Mouse (Mus musculus) kidney, embryonic 15.5 days (tissue): ENCODE data around the gene Arhgef6. TPM values are rescaled to one million over a fixed set of nuclear protein-coding genes. Genes with fewer than 3 reads are reported as not detected.

Source experiments
- ATAC-seq: fragments of 200-750 bp; cut with Nextera tagmentation; replicated peaks from 2 replicates; pipeline ENCODE4 v1.8.0; 2017; ENCODE audit warnings: moderate TSS enrichment; ENCODE audit not compliant: low FRiP score
- H3K27ac ChIP-seq: fragments of 300-500 bp; sonication (generic); 2 replicates; pipeline ENCODE4 v1.5.1; 2015; ENCODE audit warnings: mild to moderate bottlenecking, inconsistent platforms
- H3K27me3 ChIP-seq: fragments of 300-500 bp; sonication (generic); 2 replicates; pipeline ENCODE4 v1.6.1; 2015; ENCODE audit warnings: inconsistent platforms
- H3K36me3 ChIP-seq: fragments of 300-500 bp; sonication (generic); 2 replicates; pipeline ENCODE4 v1.6.1; 2015; ENCODE audit warnings: inconsistent platforms
- H3K4me1 ChIP-seq: fragments of 300-500 bp; sonication (generic); 2 replicates; pipeline ENCODE4 v1.6.1; 2015; ENCODE audit warnings: inconsistent platforms
- H3K4me2 ChIP-seq: fragments of 300-500 bp; sonication (generic); 2 replicates; pipeline ENCODE4 v1.6.1; 2015; ENCODE audit warnings: moderate library complexity, mild to moderate bottlenecking, inconsistent platforms
- H3K4me3 ChIP-seq: fragments of 300-500 bp; sonication (generic); replicated peaks from 2 replicates; pipeline ENCODE4 v1.5.1; 2015; ENCODE audit warnings: mild to moderate bottlenecking, inconsistent platforms
- H3K9ac ChIP-seq: fragments of 300-500 bp; sonication (generic); 2 replicates; pipeline ENCODE4 v1.6.1; 2015; ENCODE audit warnings: mild to moderate bottlenecking, inconsistent platforms
- H3K9me3 ChIP-seq: fragments of 300-500 bp; sonication (generic); replicated peaks from 2 replicates; pipeline ENCODE4 v1.6.1; 2016; ENCODE audit warnings: inconsistent platforms
- whole genome bisulfite sequencing: fragments of 180-500 bp; shearing (Covaris S2); methylation state at CpG from one replicate; pipeline ENCODE4 v1.1.7; 2015; ENCODE audit warnings: mixed read lengths; 5-methylcytosine and 5-hydroxymethylcytosine counted together
- polyA plus RNA-seq: library from polyadenylated mRNA; unstranded; fragments of >200 nt; fragmentation: Nextera tagmentation; extraction: Ambion mirVana; gene quantifications from 2 replicates; pipeline ENCODE4 v1.2.1, GENCODE M21; 2015

Gene Arhgef6
- polyA plus RNA-seq, 1 experiment from 2014 or later, result 3.9 TPM

GRCm38 (mm10) chrX:57286281-57286680 lies 52.2 kb downstream of the Arhgef6 start:
- H3K4me1 ChIP-seq, result no peaks in the 10 kb centered on the region
- ATAC-seq, result no peak
- H3K9me3 ChIP-seq, result no peaks in the 10 kb centered on the region
- no peak overlapping the region for H3K27ac ChIP-seq
- no peak overlapping the region for H3K9ac ChIP-seq
- no peaks in the 10 kb centered on the region for H3K36me3 ChIP-seq
- no peak overlapping the region for H3K4me2 ChIP-seq
- WGBS, result 66% methylated on average over 9 of the region's 9 CpGs
- H3K4me3 ChIP-seq, result no peak overlapping the region
- H3K27me3 ChIP-seq, result no peaks in the 10 kb centered on the region

GRCm38 (mm10) chrX:57282184-57282583 lies 56.3 kb downstream of the Arhgef6 start:
- H3K9ac ChIP-seq, result no peak overlapping the region
- no peaks in the 10 kb centered on the region for H3K27me3 ChIP-seq
- no peaks in the 10 kb centered on the region for H3K36me3 ChIP-seq
- H3K9me3 ChIP-seq, result no peaks in the 10 kb centered on the region
- no peak overlapping the region for H3K4me2 ChIP-seq
- no peak overlapping the region for H3K27ac ChIP-seq
- WGBS, result 90% methylated on average over 3 of the region's 3 CpGs
- ATAC-seq, result no peak
- no peak overlapping the region for H3K4me3 ChIP-seq
- H3K4me1 ChIP-seq, result no peaks in the 10 kb centered on the region

GRCm38 (mm10) chrX:57277560-57278335 lies 60.8 kb downstream of the Arhgef6 start:
- Histone ChIP-seq H3K36me3 (no peaks in the 10 kb centered on the region), H3K4me1 (no peaks in the 10 kb centered on the region), H3K9me3 (no peaks in the 10 kb centered on the region), H3K27me3 (no peaks in the 10 kb centered on the region), H3K9ac (no peak overlapping the region), H3K27ac (no peak overlapping the region), H3K4me2 (no peak overlapping the region), H3K4me3 (no peak overlapping the region)
- WGBS, result 43% methylated on average over 6 of the region's 6 CpGs
- ATAC-seq, result no peak

GRCm38 (mm10) chrX:57263515-57263914 lies 75.0 kb downstream of the Arhgef6 start:
- Histone ChIP-seq H3K27me3 (no peaks in the 10 kb centered on the region), H3K27ac (no peak overlapping the region), H3K9ac (no peak overlapping the region), H3K4me2 (no peak overlapping the region), H3K4me3 (no peak overlapping the region), H3K4me1 (no peaks in the 10 kb centered on the region), H3K36me3 (no peaks in the 10 kb centered on the region), H3K9me3 (no peaks in the 10 kb centered on the region)
- no peak for ATAC-seq
- 65% methylated on average over 4 of the region's 4 CpGs for WGBS

GRCm38 (mm10) chrX:57260744-57261143 lies 77.8 kb downstream of the Arhgef6 start:
- no peaks in the 10 kb centered on the region for H3K27me3 ChIP-seq
- H3K9me3 ChIP-seq, result no peaks in the 10 kb centered on the region
- H3K36me3 ChIP-seq, result no peaks in the 10 kb centered on the region
- H3K4me3 ChIP-seq, result no peak overlapping the region
- 54% methylated on average over 2 of the region's 2 CpGs for WGBS
- H3K4me1 ChIP-seq, result no peaks in the 10 kb centered on the region
- H3K4me2 ChIP-seq, result no peak overlapping the region
- no peak overlapping the region for H3K9ac ChIP-seq
- no peak for ATAC-seq
- H3K27ac ChIP-seq, result no peak overlapping the region

- Histone ChIP-seq H3K27me3 (no peaks in the 10 kb centered on the region), H3K4me3 (no peak overlapping the region), H3K4me1 (no peaks in the 10 kb centered on the region), H3K9me3 (no peaks in the 10 kb centered on the region), H3K9ac (no peak overlapping the region), H3K27ac (no peak overlapping the region), H3K36me3 (no peaks in the 10 kb centered on the region), H3K4me2 (no peak overlapping the region)
- ATAC-seq, result no peak
- 72% methylated on average over 7 of the region's 7 CpGs for WGBS
These were observed 85.0 kb downstream of the Arhgef6 start for GRCm38 (mm10) chrX:57253329-57254055.

GRCm38 (mm10) chrX:57238572-57238971 lies 100.0 kb downstream of the Arhgef6 start:
- no peaks in the 10 kb centered on the region for H3K36me3 ChIP-seq
- no peak for ATAC-seq
- H3K9ac ChIP-seq, result no peak overlapping the region
- no peak overlapping the region for H3K27ac ChIP-seq
- WGBS, result 75% methylated on average over 3 of the region's 3 CpGs
- H3K27me3 ChIP-seq, result no peaks in the 10 kb centered on the region
- H3K9me3 ChIP-seq, result no peaks in the 10 kb centered on the region
- no peak overlapping the region for H3K4me2 ChIP-seq
- no peak overlapping the region for H3K4me3 ChIP-seq
- H3K4me1 ChIP-seq, result no peaks in the 10 kb centered on the region

- 75% methylated on average over 4 of the region's 4 CpGs for WGBS
These were observed 102.5 kb downstream of the Arhgef6 start for GRCm38 (mm10) chrX:57235982-57236381.

GRCm38 (mm10) chrX:57233596-57233995 lies 104.9 kb downstream of the Arhgef6 start:
- no peak overlapping the region for H3K4me2 ChIP-seq
- no peaks in the 10 kb centered on the region for H3K9me3 ChIP-seq
- no peak overlapping the region for H3K27ac ChIP-seq
- H3K4me3 ChIP-seq, result no peak overlapping the region
- no peaks in the 10 kb centered on the region for H3K36me3 ChIP-seq
- H3K4me1 ChIP-seq, result no peaks in the 10 kb centered on the region
- H3K27me3 ChIP-seq, result no peaks in the 10 kb centered on the region
- no peak for ATAC-seq
- WGBS, result 66% methylated on average over 2 of the region's 2 CpGs
- H3K9ac ChIP-seq, result no peak overlapping the region

More at GRCm38 (mm10) chrX:57235982-57236381, 102.5 kb downstream of the Arhgef6 start:
- H3K4me3 ChIP-seq, result no peak overlapping the region
- H3K27ac ChIP-seq, result no peak overlapping the region
- H3K27me3 ChIP-seq, result no peaks in the 10 kb centered on the region
- no peaks in the 10 kb centered on the region for H3K9me3 ChIP-seq
- no peaks in the 10 kb centered on the region for H3K4me1 ChIP-seq
- H3K9ac ChIP-seq, result no peak overlapping the region
- ATAC-seq, result no peak
- no peak overlapping the region for H3K4me2 ChIP-seq
- no peaks in the 10 kb centered on the region for H3K36me3 ChIP-seq

- no peaks in the 10 kb centered on the region for H3K27me3 ChIP-seq
- no peak overlapping the region for H3K4me3 ChIP-seq
- H3K9me3 ChIP-seq, result no peaks in the 10 kb centered on the region
- 67% methylated on average over 2 of the region's 2 CpGs for WGBS
- no peaks in the 10 kb centered on the region for H3K36me3 ChIP-seq
- no peak overlapping the region for H3K27ac ChIP-seq
- ATAC-seq, result no peak
- H3K4me1 ChIP-seq, result no peaks in the 10 kb centered on the region
- no peak overlapping the region for H3K4me2 ChIP-seq
- H3K9ac ChIP-seq, result no peak overlapping the region
These were observed 110.4 kb downstream of the Arhgef6 start for GRCm38 (mm10) chrX:57228178-57228577.

- Histone ChIP-seq H3K27ac (no peak overlapping the region), H3K9ac (no peak overlapping the region), H3K4me3 (no peak overlapping the region), H3K9me3 (no peaks in the 10 kb centered on the region), H3K36me3 (no peaks in the 10 kb centered on the region), H3K4me1 (no peaks in the 10 kb centered on the region), H3K4me2 (no peak overlapping the region), H3K27me3 (no peaks in the 10 kb centered on the region)
- 79% methylated on average over 10 of the region's 10 CpGs for WGBS
- no peak for ATAC-seq
These were observed 115.2 kb downstream of the Arhgef6 start for GRCm38 (mm10) chrX:57223301-57223700.

GRCm38 (mm10) chrX:57221881-57222280 lies 116.6 kb downstream of the Arhgef6 start:
- Histone ChIP-seq H3K9me3 (no peaks in the 10 kb centered on the region), H3K4me1 (no peaks in the 10 kb centered on the region), H3K36me3 (no peaks in the 10 kb centered on the region), H3K4me2 (no peak overlapping the region), H3K4me3 (no peak overlapping the region), H3K9ac (no peak overlapping the region), H3K27ac (no peak overlapping the region), H3K27me3 (no peaks in the 10 kb centered on the region)
- 83% methylated on average over 3 of the region's 3 CpGs for WGBS
- ATAC-seq, result no peak
